Mouse (Mus musculus): ENCODE data around the gene Cysltr1.

GRCm38 (mm10) chrX:106628514-106628913, 25.0 kb upstream of the Cysltr1 start:
- TF ChIP-seq GATA1 (IDR thresholded peaks at IDR 0.05; ENCODE audit: low read length) = no peak
- no peak for TF ChIP-seq TAL1 (IDR thresholded peaks at IDR 0.05; ENCODE audit: low read length)

All from erythroblast, embryonic 14.5 days (primary cell).